Mouse (Mus musculus) liver, adult 2 months (tissue): Measurements from ENCODE around the gene Smurf1. TPM values are rescaled to one million over a fixed set of nuclear protein-coding genes. Genes with fewer than 3 reads are reported as not detected.

Experiments used
- DNase-seq: peaks from one replicate; pipeline ENCODE4 v3.0.0-alpha.2; 2011; ENCODE audit warnings: low read depth, low spot score; ENCODE audit errors: extremely low read depth
- H3K27ac ChIP-seq: fragments of 200-500 bp; replicated peaks from 2 replicates; pipeline ENCODE4 v1.5.1; 2012; ENCODE audit warnings: low read depth, mild to moderate bottlenecking, control low read depth, inconsistent platforms, low read length; ENCODE audit not compliant: insufficient read depth
- H3K27me3 ChIP-seq: fragments of 200-500 bp; 2 replicates; pipeline ENCODE4 v1.6.1; 2012; ENCODE audit warnings: mild to moderate bottlenecking, moderate library complexity, low read length, inconsistent platforms; ENCODE audit not compliant: control insufficient read depth, insufficient read depth
- H3K36me3 ChIP-seq: fragments of 200-500 bp; 2 replicates; pipeline ENCODE4 v1.6.1; 2012; ENCODE audit warnings: low read length, inconsistent platforms; ENCODE audit not compliant: control insufficient read depth, insufficient read depth
- H3K4me1 ChIP-seq: fragments of 200-500 bp; 2 replicates; pipeline ENCODE4 v1.6.1; 2011; ENCODE audit warnings: low read length; ENCODE audit not compliant: control insufficient read depth, insufficient read depth
- H3K4me3 ChIP-seq: fragments of 200-500 bp; 2 replicates; pipeline ENCODE4 v1.5.1; 2011; ENCODE audit warnings: low read depth, mild to moderate bottlenecking, control low read depth, low read length, moderate library complexity; ENCODE audit not compliant: insufficient read depth
- H3K79me2 ChIP-seq: fragments of 200-500 bp; 2 replicates; pipeline ENCODE4 v1.6.1; 2012; ENCODE audit warnings: inconsistent platforms, mild to moderate bottlenecking, low read length, moderate library complexity; ENCODE audit not compliant: control insufficient read depth, insufficient read depth
- H3K9ac ChIP-seq: fragments of 200-500 bp; 2 replicates; pipeline ENCODE4 v1.6.1; 2012; ENCODE audit warnings: low read depth, mild to moderate bottlenecking, control low read depth, inconsistent platforms, low read length
- CTCF ChIP-seq: fragments of 200-500 bp; IDR thresholded peaks from 2 replicates; pipeline ENCODE4 v1.5.1; 2011; ENCODE audit warnings: low read depth, low read length, control low read depth
- POLR2A ChIP-seq: fragments of 200-500 bp; IDR thresholded peaks from 2 replicates; pipeline ENCODE4 v1.6.1; 2011; ENCODE audit warnings: low read length, control low read depth; ENCODE audit not compliant: insufficient read depth; ENCODE audit errors: extremely low read depth
- WGBS: fragments of 180-500 bp; shearing (Covaris S2); methylation state at CpG from one replicate; pipeline ENCODE4 v1.1.7; 2018; 5-methylcytosine and 5-hydroxymethylcytosine counted together
- polyA plus RNA-seq: library from polyadenylated mRNA; depleted of rRNA; stranded (reverse); fragments of >200 nt; gene quantifications from 2 replicates; pipeline ENCODE4 v1.2.3, GENCODE M21; 2012; rRNA removed
- total RNA-seq: library from RNA; depleted of rRNA; stranded (reverse); fragments of >200 nt; gene quantifications from 2 replicates; pipeline ENCODE4 v1.2.3, GENCODE M21; 2014; rRNA removed

Smurf1 gene
- total RNA-seq (5.2 and 6.0 TPM in 2 replicates), polyA plus RNA-seq (6.7 and 8.6 TPM in 2 replicates)

GRCm38 (mm10) chr5:144965639-144966351 is at the start of gene Smurf1:
Gene Smurf1, minus strand, starts transcription at chr5:144965847.
- Histone ChIP-seq H3K27ac (peak within 1 kb of the TSS; percentile 75), H3K27me3 (no peaks in the 10 kb centered on the region), H3K4me1 (no peaks in the 10 kb centered on the region; the same call in 1 of the 2 replicates), H3K9ac (peak within 1 kb of the TSS; percentile 96), H3K36me3 (no peaks in the 10 kb centered on the region), H3K79me2 (peaks cover 10% of the 10 kb centered on the region; the same call in 1 of the 2 replicates), H3K4me3 (peak within 1 kb of the TSS; percentile 96)
- DNase-seq = peak; percentile 49
- TF ChIP-seq CTCF = no peak
- peak; percentile 54; the same call in 1 of the 2 replicates for TF ChIP-seq POLR2A
- WGBS = 3% methylated on average over 88 of the region's 89 CpGs

DNA sequence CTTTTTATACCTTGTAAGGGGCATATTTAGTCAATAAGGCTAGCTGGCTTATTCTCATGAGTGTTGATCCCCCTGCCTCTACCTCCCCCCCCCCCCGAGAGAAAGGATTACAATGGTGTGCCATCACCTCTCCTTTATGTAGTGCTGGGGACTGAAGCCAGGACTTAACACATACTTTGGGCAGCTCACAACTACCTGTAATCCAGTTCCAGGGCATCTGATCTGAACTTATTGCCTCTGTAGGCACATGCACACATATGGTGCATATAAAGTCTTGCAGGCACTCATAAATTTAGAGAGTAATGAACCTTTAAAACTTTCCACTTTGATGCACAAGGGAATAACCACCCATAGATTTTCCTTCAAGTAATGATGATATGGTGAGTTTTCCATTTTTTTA is 48.6 kb upstream of the Smurf1 start:
- Histone ChIP-seq H3K36me3 (no peaks in the 10 kb centered on the region), H3K27ac (no peak overlapping the region), H3K9ac (no peak overlapping the region), H3K4me1 (no peaks in the 10 kb centered on the region), H3K27me3 (no peaks in the 10 kb centered on the region), H3K79me2 (no peaks in the 10 kb centered on the region), H3K4me3 (no peak overlapping the region)
- no peak for TF ChIP-seq CTCF
- no peak for TF ChIP-seq POLR2A
- WGBS = 75% methylated on average over 1 of the region's 1 CpGs
- no peak for DNase-seq

DNA sequence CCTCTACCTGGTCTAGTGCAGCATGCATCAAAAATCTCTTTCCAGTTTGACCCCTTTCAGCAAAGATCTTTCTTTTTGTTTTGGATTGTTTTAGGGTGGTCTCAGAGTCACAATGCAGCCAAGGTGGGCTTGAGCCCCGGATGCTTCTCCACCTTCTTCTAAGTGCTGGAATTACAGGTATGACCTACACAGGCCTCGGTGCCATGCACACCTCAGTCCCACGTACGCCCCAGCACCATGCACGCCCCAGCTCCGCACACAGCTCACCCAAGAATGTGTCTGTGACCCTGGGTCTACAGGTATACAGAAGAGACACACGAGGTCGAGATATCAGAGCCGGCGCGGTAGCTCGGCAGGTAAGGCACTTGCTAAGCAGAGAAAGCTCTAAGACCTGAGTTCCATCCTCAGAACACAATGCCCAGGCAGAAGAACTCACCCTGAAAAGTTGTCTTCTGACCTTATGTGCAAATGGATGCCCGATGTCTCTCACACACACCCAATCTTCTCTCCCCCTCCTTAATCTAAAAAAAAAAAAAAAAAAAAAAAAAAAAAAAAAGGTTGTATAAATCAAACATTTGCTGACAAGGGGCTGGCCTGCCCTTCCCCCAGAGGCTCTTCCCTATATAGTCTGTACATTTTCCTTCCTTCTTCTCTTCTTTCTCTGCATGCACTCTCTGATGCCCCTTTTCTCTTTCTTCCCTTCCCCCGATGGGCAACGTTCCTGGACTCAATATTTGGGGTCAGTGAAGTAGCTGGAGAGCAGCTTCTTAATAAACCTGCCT is 43.4 kb upstream of the Smurf1 start:
- Histone ChIP-seq H3K4me3 (no peak overlapping the region), H3K27me3 (no peaks in the 10 kb centered on the region), H3K4me1 (no peaks in the 10 kb centered on the region), H3K79me2 (no peaks in the 10 kb centered on the region), H3K27ac (no peak overlapping the region), H3K9ac (no peak overlapping the region), H3K36me3 (no peaks in the 10 kb centered on the region)
- WGBS = 90% methylated on average over 15 of the region's 15 CpGs
- no peak for DNase-seq
- TF ChIP-seq POLR2A = no peak
- no peak for TF ChIP-seq CTCF

- Histone ChIP-seq H3K4me1 (no peaks in the 10 kb centered on the region), H3K79me2 (no peaks in the 10 kb centered on the region), H3K4me3 (no peak overlapping the region), H3K27ac (no peak overlapping the region), H3K9ac (no peak overlapping the region), H3K27me3 (no peaks in the 10 kb centered on the region), H3K36me3 (no peaks in the 10 kb centered on the region)
- WGBS = 79% methylated on average over 6 of the region's 6 CpGs
- no peak for DNase-seq
- TF ChIP-seq POLR2A = no peak
- no peak for TF ChIP-seq CTCF
These were observed 39.9 kb upstream of the Smurf1 start for GRCm38 (mm10) chr5:145005596-145005995.

GRCm38 (mm10) chr5:145004495-145004894 is 38.8 kb upstream of the Smurf1 start:
- Histone ChIP-seq H3K36me3 (no peaks in the 10 kb centered on the region), H3K4me1 (no peaks in the 10 kb centered on the region), H3K4me3 (no peak overlapping the region), H3K79me2 (no peaks in the 10 kb centered on the region), H3K9ac (no peak overlapping the region), H3K27ac (no peak overlapping the region), H3K27me3 (no peaks in the 10 kb centered on the region)
- WGBS = 62% methylated on average over 9 of the region's 9 CpGs
- no peak for DNase-seq
- TF ChIP-seq POLR2A = no peak

GRCm38 (mm10) chr5:145003362-145003761 is 37.7 kb upstream of the Smurf1 start:
- Histone ChIP-seq H3K79me2 (no peaks in the 10 kb centered on the region), H3K27me3 (no peaks in the 10 kb centered on the region), H3K27ac (no peak overlapping the region), H3K4me1 (no peaks in the 10 kb centered on the region), H3K36me3 (no peaks in the 10 kb centered on the region), H3K9ac (no peak overlapping the region), H3K4me3 (no peak overlapping the region)
- WGBS = 93% methylated on average over 3 of the region's 3 CpGs
- DNase-seq = no peak
- TF ChIP-seq CTCF (no peak), POLR2A (no peak)
